Mouse (Mus musculus) midbrain, embryonic 13.5 days (tissue): Measurements from ENCODE around the gene Tspan5. TPM values are rescaled to one million over a fixed set of nuclear protein-coding genes. Genes with fewer than 3 reads are reported as not detected.
A peak's percentile ranks its signal among the peaks of the same experiment; 100 is the strongest.

ENCODE experiments used
- ATAC-seq: fragments of 200-750 bp; cut with Nextera tagmentation; 2 replicates; pipeline ENCODE4 v1.8.0; 2017; ENCODE audit warnings: mild to moderate bottlenecking, moderate TSS enrichment, moderate library complexity
- H3K27ac ChIP-seq: fragments of 300-500 bp; sonication (generic); 2 replicates; pipeline ENCODE4 v1.5.1; 2015; ENCODE audit warnings: inconsistent platforms, mild to moderate bottlenecking, moderate library complexity
- H3K27me3 ChIP-seq: fragments of 300-500 bp; sonication (generic); 2 replicates; pipeline ENCODE4 v1.6.1; 2015; ENCODE audit warnings: mild to moderate bottlenecking, inconsistent platforms
- H3K36me3 ChIP-seq: fragments of 300-500 bp; sonication (generic); 2 replicates; pipeline ENCODE4 v1.6.1; 2015; ENCODE audit warnings: mild to moderate bottlenecking, inconsistent platforms
- H3K4me1 ChIP-seq: fragments of 300-500 bp; sonication (generic); replicated peaks from 2 replicates; pipeline ENCODE4 v1.6.1; 2015; ENCODE audit warnings: inconsistent platforms
- H3K4me2 ChIP-seq: fragments of 300-500 bp; sonication (generic); replicated peaks from 2 replicates; pipeline ENCODE4 v1.6.1; 2015; ENCODE audit warnings: moderate library complexity, mild to moderate bottlenecking, inconsistent platforms
- H3K4me3 ChIP-seq: fragments of 300-500 bp; sonication (generic); replicated peaks from 2 replicates; pipeline ENCODE4 v1.5.1; 2015; ENCODE audit warnings: mild to moderate bottlenecking, inconsistent platforms
- H3K9ac ChIP-seq: fragments of 300-500 bp; sonication (generic); replicated peaks from 2 replicates; pipeline ENCODE4 v1.6.1; 2015; ENCODE audit warnings: mild to moderate bottlenecking, inconsistent platforms
- H3K9me3 ChIP-seq: fragments of 300-500 bp; sonication (generic); 2 replicates; pipeline ENCODE4 v1.6.1; 2016; ENCODE audit warnings: mild to moderate bottlenecking, inconsistent platforms
- WGBS: fragments of 180-500 bp; shearing (Covaris S2); methylation state at CpG from one replicate; pipeline ENCODE4 v1.1.7; 2015; 5-methylcytosine and 5-hydroxymethylcytosine counted together
- polyA plus RNA-seq: library from polyadenylated mRNA; unstranded; fragments of >200 nt; fragmentation: Nextera tagmentation; extraction: Ambion mirVana; gene quantifications from 2 replicates; pipeline ENCODE4 v1.2.1, GENCODE M21; 2015

The Tspan5 gene
- polyA plus RNA-seq, 1 experiment from 2014 or later = 79.1 TPM

- H3K9ac ChIP-seq = no peak overlapping the region
- 0 out of 2 replicates have a peak, but pooled peaks have one; percentile 7 for ATAC-seq
- H3K27ac ChIP-seq = peak overlapping the region; percentile 22
- no peaks in the 10 kb centered on the region for H3K36me3 ChIP-seq
- no peaks in the 10 kb centered on the region for H3K9me3 ChIP-seq
- 25% methylated on average over 12 of the region's 12 CpGs for WGBS
- H3K27me3 ChIP-seq = no peaks in the 10 kb centered on the region
- no peak overlapping the region for H3K4me3 ChIP-seq
- peaks cover 88% of the 10 kb centered on the region for H3K4me1 ChIP-seq
- H3K4me2 ChIP-seq = no peak overlapping the region
Observed at GRCm38 (mm10) chr3:138857805-138858546, 116.0 kb downstream of the Tspan5 start.

- H3K4me2 ChIP-seq = no peak overlapping the region
- H3K4me3 ChIP-seq = no peak overlapping the region
- no peaks in the 10 kb centered on the region for H3K9me3 ChIP-seq
- peak overlapping the region; percentile 22; the same call in 1 of the 2 replicates for H3K27ac ChIP-seq
- no peaks in the 10 kb centered on the region for H3K27me3 ChIP-seq
- peak overlapping the region; percentile 43; the same call in 1 of the 2 replicates for H3K9ac ChIP-seq
- no peak for ATAC-seq
- WGBS = 86% methylated on average over 6 of the region's 6 CpGs
- no peaks in the 10 kb centered on the region for H3K36me3 ChIP-seq
- H3K4me1 ChIP-seq = peaks cover 82% of the 10 kb centered on the region
Observed at GRCm38 (mm10) chr3:138858649-138859048, 116.7 kb downstream of the Tspan5 start.

GRCm38 (mm10) chr3:138859166-138859565 lies 117.2 kb downstream of the Tspan5 start:
- 73% methylated on average over 8 of the region's 8 CpGs for WGBS
- Histone ChIP-seq H3K4me2 (no peak overlapping the region), H3K27ac (peak overlapping the region; percentile 22; the same call in 1 of the 2 replicates), H3K36me3 (no peaks in the 10 kb centered on the region), H3K9ac (peak overlapping the region; percentile 43; the same call in 1 of the 2 replicates), H3K4me1 (peaks cover 76% of the 10 kb centered on the region), H3K4me3 (no peak overlapping the region), H3K27me3 (no peaks in the 10 kb centered on the region), H3K9me3 (no peaks in the 10 kb centered on the region)
- ATAC-seq = no peak

GRCm38 (mm10) chr3:138859666-138860065 lies 117.7 kb downstream of the Tspan5 start:
- ATAC-seq = peak; percentile 15; the same call in 1 of the 2 replicates
- Histone ChIP-seq H3K9ac (no peak overlapping the region; the same call in 1 of the 2 replicates), H3K4me1 (peaks cover 71% of the 10 kb centered on the region), H3K4me2 (peak overlapping the region; percentile 14; the same call in 1 of the 2 replicates), H3K27ac (peak overlapping the region; percentile 44; the same call in 1 of the 2 replicates), H3K36me3 (no peaks in the 10 kb centered on the region), H3K27me3 (no peaks in the 10 kb centered on the region), H3K4me3 (no peak overlapping the region), H3K9me3 (no peaks in the 10 kb centered on the region)
- 21% methylated on average over 8 of the region's 8 CpGs for WGBS

- Histone ChIP-seq H3K9ac (no peak overlapping the region), H3K4me2 (no peak overlapping the region), H3K36me3 (no peaks in the 10 kb centered on the region), H3K4me3 (no peak overlapping the region), H3K9me3 (no peaks in the 10 kb centered on the region), H3K27ac (no peak overlapping the region), H3K4me1 (peaks cover 65% of the 10 kb centered on the region), H3K27me3 (no peaks in the 10 kb centered on the region)
- ATAC-seq = no peak
- 71% methylated on average over 11 of the region's 11 CpGs for WGBS
Observed at GRCm38 (mm10) chr3:138860257-138860760, 118.3 kb downstream of the Tspan5 start.

- 53% methylated on average over 9 of the region's 9 CpGs for WGBS
- Histone ChIP-seq H3K4me1 (peaks cover 58% of the 10 kb centered on the region), H3K4me3 (no peak overlapping the region), H3K27ac (no peak overlapping the region), H3K4me2 (no peak overlapping the region), H3K27me3 (no peaks in the 10 kb centered on the region), H3K9me3 (no peaks in the 10 kb centered on the region), H3K9ac (no peak overlapping the region), H3K36me3 (no peaks in the 10 kb centered on the region)
- no peak for ATAC-seq
Observed at GRCm38 (mm10) chr3:138861032-138861431, 119.0 kb downstream of the Tspan5 start.

- H3K9me3 ChIP-seq = no peaks in the 10 kb centered on the region
- no peak overlapping the region for H3K9ac ChIP-seq
- ATAC-seq = no peak
- 86% methylated on average over 3 of the region's 3 CpGs for WGBS
- peaks cover 52% of the 10 kb centered on the region for H3K4me1 ChIP-seq
- no peak overlapping the region for H3K27ac ChIP-seq
- H3K4me3 ChIP-seq = no peak overlapping the region
- H3K27me3 ChIP-seq = no peaks in the 10 kb centered on the region
- H3K4me2 ChIP-seq = no peak overlapping the region
- H3K36me3 ChIP-seq = no peaks in the 10 kb centered on the region
Observed at GRCm38 (mm10) chr3:138861589-138861988, 119.6 kb downstream of the Tspan5 start.

GRCm38 (mm10) chr3:138864166-138864648 lies 122.2 kb downstream of the Tspan5 start:
- no peak for ATAC-seq
- Histone ChIP-seq H3K36me3 (no peaks in the 10 kb centered on the region), H3K4me1 (peaks cover 39% of the 10 kb centered on the region), H3K9me3 (no peaks in the 10 kb centered on the region), H3K4me2 (no peak overlapping the region), H3K9ac (no peak overlapping the region), H3K27me3 (no peaks in the 10 kb centered on the region), H3K27ac (no peak overlapping the region), H3K4me3 (no peak overlapping the region)
- 88% methylated on average over 12 of the region's 12 CpGs for WGBS

GRCm38 (mm10) chr3:138865271-138865670 lies 123.3 kb downstream of the Tspan5 start:
- WGBS = 83% methylated on average over 5 of the region's 5 CpGs

GRCm38 (mm10) chr3:138867149-138867848 lies 125.3 kb downstream of the Tspan5 start:
- WGBS = 86% methylated on average over 16 of the region's 16 CpGs
- H3K9ac ChIP-seq = no peak overlapping the region
- no peak overlapping the region for H3K27ac ChIP-seq
- no peaks in the 10 kb centered on the region for H3K9me3 ChIP-seq
- peaks cover 16% of the 10 kb centered on the region for H3K4me1 ChIP-seq
- no peak overlapping the region for H3K4me2 ChIP-seq
- no peaks in the 10 kb centered on the region for H3K36me3 ChIP-seq
- H3K27me3 ChIP-seq = no peaks in the 10 kb centered on the region
- no peak overlapping the region for H3K4me3 ChIP-seq
- ATAC-seq = peak; percentile 53; the same call in 1 of the 2 replicates

More at GRCm38 (mm10) chr3:138865271-138865670, 123.3 kb downstream of the Tspan5 start:
- Histone ChIP-seq H3K36me3 (no peaks in the 10 kb centered on the region), H3K4me2 (no peak overlapping the region), H3K4me3 (no peak overlapping the region), H3K4me1 (peaks cover 32% of the 10 kb centered on the region), H3K27ac (no peak overlapping the region), H3K27me3 (no peaks in the 10 kb centered on the region), H3K9ac (no peak overlapping the region), H3K9me3 (no peaks in the 10 kb centered on the region)
- ATAC-seq = no peak

GRCm38 (mm10) chr3:138868409-138868808 lies 126.4 kb downstream of the Tspan5 start:
- 78% methylated on average over 13 of the region's 13 CpGs for WGBS
- no peak overlapping the region for H3K4me2 ChIP-seq
- peaks cover 16% of the 10 kb centered on the region for H3K4me1 ChIP-seq
- peaks cover 4% of the 10 kb centered on the region for H3K36me3 ChIP-seq
- H3K27me3 ChIP-seq = no peaks in the 10 kb centered on the region
- no peak overlapping the region for H3K4me3 ChIP-seq
- no peak overlapping the region for H3K27ac ChIP-seq
- no peak overlapping the region for H3K9ac ChIP-seq
- no peaks in the 10 kb centered on the region; the same call in 1 of the 2 replicates for H3K9me3 ChIP-seq
- ATAC-seq = no peak

- Histone ChIP-seq H3K27me3 (no peaks in the 10 kb centered on the region), H3K4me2 (no peak overlapping the region), H3K4me3 (no peak overlapping the region), H3K9ac (no peak overlapping the region), H3K9me3 (no peaks in the 10 kb centered on the region; the same call in 1 of the 2 replicates), H3K4me1 (peaks cover 4% of the 10 kb centered on the region; the same call in 1 of the 2 replicates), H3K36me3 (peaks cover 20% of the 10 kb centered on the region), H3K27ac (no peak overlapping the region)
- ATAC-seq = no peak
- WGBS = 94% methylated on average over 7 of the region's 7 CpGs
Observed at GRCm38 (mm10) chr3:138875282-138875681, 133.3 kb downstream of the Tspan5 start.
